Mouse (Mus musculus) leukemia stem cell, adult 10-12 weeks (primary cell): ENCODE measurements around the gene Gm15127. TPM values are rescaled to one million over a fixed set of nuclear protein-coding genes. Genes with fewer than 3 reads are reported as not detected.

ENCODE experiments used
- polyA plus RNA-seq: library from polyadenylated mRNA; stranded (reverse); fragments of >175 nt; gene quantifications from 2 replicates; pipeline ENCODE4 v1.2.3, GENCODE M21; 2012; ENCODE audit warnings: low replicate concordance

Gm15127 gene
- not detected in 2 replicates for polyA plus RNA-seq

DNA sequence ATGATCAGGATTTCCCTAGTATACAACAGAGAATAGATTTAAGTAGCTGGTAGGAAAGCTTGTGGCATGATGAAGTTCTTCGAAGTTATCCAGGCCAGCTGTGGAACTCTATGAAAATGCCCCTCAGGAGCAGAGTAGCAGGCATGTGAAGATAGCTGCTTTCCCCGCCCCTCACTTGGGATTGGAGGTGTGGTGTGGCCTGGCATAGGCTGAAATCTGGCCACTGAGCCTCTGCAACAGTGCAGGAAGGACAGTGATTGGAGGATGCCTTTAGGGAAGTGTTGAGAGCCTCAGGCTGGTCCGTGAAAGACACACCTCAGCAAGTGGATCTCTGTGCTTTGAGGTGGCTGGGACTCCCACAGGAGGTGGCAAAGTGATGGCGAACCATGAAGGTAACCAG, at the start of gene Gm15127:
TSS of gene Gm15127 (plus strand) at position 301 of the 400 bp plus-strand sequence.

GRCm38 (mm10) chrX:148615053-148615452, 48.3 kb upstream of the Gm15127 start, which contains the start of gene Gm8334:
Gene Gm8334 (minus strand): TSS chrX:148615153.

Other genes with a start within 250 kb of the Gm15127 start
- not detected in 2 replicates for gene Gm15114, start 174.6 kb upstream of the Gm15127 start, polyA plus RNA-seq
- gene Gm8334, start 48.4 kb upstream of the Gm15127 start, polyA plus RNA-seq = not detected in 2 replicates
- not detected in 2 replicates for gene Luzp4, start 194.0 kb downstream of the Gm15127 start, polyA plus RNA-seq